Mouse (Mus musculus): ENCODE results near the gene Gm4779.
"Not testable (repeated sequence)": the region's sequence is repeated elsewhere in the genome, so short reads cannot be mapped to it uniquely, and the experiment has no call there.

Gm4779 gene

DNA sequence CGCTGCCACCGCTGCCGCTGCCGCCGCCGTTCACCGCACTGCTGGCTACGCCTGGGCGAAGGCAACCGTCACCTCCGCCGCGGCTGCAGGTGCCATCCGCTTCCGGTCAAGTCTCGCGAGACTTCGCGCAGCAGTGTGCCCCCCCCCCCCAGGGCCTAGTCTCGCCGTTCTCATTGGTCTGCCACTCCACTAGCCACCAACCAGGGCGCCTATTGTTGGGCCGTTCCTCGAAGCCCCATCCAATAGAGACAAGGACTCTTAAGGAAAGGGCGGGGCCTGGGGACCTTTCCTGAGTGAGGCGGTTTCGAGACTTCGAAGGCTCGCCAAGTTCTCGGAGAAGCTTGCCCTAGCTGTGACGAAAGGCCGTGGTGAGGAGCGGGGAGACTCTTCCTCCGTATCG, at the start of gene Gm4779, which contains the start of gene 8030474K03Rik:
Gm4779 (minus strand) TSS at position 82 of the 400 bp plus-strand sequence.
8030474K03Rik (plus strand) TSS at position 315 of the 400 bp plus-strand sequence.
- no peak for DNase-seq (ENCODE audit: low read depth, low spot score)

DNA sequence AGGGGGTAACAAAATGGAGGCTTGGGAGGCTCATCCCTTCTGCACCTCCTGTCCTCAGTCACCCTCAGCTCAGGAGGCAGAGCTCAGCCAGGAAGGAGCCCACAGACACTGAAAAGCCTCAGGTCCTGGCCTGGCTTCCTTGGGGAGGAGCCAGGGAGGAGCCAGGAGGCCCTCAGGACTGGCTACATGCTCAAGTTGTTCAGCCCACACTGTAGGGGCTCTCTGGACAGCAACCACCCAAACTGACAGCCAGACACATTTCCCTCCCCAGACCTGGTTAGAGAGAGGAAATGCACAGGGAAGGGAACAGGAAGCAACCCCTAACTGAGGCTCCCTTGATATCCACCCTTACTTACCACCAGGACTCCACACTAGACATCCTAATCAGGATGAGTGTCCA, 25.8 kb upstream of the Gm4779 start:
- DNase-seq (ENCODE audit: low read depth, low spot score), result not testable (repeated sequence)

DNA sequence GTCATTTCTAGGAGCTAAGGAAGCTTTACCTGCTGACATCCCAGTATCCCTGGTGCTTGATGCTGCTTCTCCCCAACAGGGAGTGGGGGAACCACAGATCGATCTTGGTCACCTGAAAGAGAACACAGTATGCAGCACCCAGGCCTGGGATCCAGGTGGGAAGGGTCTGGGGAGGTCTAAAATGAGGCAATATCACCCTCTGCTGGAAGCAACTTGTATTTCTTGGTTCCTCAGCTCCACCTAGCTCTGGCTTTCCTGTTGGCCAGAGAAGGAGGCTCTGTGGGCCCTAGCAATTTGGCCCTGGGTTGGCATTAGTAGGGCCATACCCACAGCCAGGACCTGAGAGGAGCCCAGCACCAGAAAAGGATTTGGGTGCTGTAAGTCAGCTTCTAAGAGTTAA, 24.9 kb upstream of the Gm4779 start:
- DNase-seq (ENCODE audit: low read depth, low spot score), result peak; percentile 8

DNA sequence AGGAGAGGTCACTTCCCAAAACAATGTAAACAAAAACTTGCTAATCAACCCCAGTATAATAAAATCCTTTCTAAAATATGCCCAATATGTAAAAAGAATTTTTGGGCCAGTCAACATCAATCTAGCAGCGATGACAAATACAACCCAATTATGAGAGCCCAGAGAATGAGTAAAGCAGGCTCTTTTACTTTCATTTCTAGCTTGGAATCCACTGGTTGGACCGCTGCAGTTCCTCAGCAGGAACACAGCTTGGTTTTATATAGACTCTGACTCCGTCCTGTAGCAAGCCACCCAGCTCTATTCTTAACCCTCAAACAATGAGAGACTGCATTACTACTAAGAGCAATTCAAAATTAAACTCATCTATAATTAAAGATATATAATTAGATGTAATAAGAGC, 17.5 kb upstream of the Gm4779 start:
- no peak for DNase-seq (ENCODE audit: low read depth, low spot score)

DNA sequence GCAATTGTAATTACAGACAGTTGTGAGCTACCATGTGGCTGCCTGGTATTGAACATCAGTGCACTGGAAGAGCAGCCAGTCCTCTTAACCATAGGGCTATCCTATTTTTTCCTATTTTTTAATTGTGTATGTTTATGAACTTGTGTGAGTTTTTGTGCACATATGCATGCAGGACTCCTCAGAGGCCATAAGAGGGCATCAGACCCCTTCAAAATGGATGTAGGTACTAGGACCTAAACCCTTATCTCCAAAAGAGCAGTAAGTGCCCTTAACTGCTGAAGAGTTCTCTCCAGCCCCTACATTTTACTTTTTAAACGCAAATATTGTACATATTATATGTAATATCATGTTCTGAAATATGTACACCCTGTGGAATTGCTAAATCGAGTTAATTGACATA, 11.3 kb upstream of the Gm4779 start:
- peak; percentile 1 for DNase-seq (ENCODE audit: low read depth, low spot score)

DNA sequence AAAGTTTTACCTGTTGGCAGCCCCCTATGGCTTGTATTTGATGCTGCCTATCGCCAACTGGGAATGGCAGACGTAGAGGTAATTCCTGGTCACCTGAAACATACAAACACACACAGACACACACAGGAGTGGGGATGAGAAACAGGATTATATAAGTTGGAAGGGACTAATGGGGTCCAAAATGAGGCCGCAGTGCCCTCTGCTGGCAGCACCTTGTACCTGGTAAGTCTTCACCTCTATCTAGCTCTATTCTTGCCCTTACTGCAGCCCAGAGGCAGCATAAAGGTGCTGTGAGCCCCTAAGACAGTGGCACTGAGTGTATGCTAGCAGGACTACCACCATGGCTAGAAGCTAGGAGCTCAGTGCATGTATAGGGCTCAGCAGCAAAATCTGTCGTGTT, 2.7 kb downstream of the Gm4779 start:
- peak; percentile 36 for DNase-seq (ENCODE audit: low read depth, low spot score)

DNA sequence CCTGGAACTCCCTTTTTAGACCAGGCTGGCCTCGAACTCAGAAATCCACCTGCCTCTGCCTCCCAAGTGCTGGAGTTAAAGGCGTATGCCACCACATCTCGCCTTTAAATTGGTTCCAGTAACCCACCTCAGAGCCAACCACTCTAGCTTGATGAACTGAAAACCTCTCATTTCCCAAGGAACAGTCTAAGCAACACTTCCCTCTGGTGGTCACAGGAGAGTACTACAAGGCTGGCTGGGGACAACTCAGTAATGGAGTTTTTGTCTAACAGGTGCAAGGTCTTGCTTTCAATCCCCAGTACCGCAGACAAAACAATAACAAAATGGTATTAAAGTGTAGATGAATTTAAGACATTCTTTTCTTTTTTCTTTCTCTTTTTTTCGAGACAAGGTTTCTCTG, 22.2 kb downstream of the Gm4779 start:
- DNase-seq (ENCODE audit: low read depth, low spot score), result peak; percentile 30

DNA sequence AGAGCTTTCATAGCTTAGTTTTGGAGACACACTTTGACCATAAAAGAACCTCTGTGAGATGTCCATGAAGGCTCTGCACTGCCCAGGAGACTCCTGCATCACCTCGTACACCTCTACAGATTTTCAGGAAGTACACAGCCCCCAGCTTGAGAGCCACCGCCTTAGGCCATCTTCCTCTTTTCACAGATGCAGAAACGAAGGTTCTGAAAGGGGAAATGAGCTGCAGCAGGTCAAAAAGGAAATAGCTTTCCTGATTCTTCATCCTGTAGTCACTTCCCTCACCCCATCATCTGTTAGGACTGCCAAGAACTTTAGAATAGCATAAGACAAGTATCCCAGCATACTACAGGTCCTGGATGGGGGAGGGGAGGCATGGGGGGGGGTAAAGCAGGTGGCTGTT, 23.9 kb downstream of the Gm4779 start:
- no peak for DNase-seq (ENCODE audit: low read depth, low spot score)

DNA sequence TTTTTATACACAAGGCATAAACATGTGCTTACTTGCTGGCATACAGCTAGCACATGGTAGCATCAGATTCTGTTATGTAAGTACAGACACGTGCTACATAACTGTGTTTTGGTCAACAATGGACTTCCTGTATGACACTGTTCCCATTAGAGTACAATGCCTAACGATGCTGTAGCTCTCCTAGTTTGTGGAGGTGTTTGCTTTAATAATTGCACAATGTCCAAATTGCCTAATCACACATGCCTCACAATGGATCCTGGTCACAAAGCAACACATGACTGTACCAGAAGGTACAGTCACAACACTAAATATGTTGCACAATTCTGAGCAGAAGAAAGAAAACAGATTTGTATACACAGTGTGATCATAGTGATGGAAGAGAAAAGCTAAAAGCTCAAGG, 24.7 kb downstream of the Gm4779 start:
- no peak for DNase-seq (ENCODE audit: low read depth, low spot score)

DNA sequence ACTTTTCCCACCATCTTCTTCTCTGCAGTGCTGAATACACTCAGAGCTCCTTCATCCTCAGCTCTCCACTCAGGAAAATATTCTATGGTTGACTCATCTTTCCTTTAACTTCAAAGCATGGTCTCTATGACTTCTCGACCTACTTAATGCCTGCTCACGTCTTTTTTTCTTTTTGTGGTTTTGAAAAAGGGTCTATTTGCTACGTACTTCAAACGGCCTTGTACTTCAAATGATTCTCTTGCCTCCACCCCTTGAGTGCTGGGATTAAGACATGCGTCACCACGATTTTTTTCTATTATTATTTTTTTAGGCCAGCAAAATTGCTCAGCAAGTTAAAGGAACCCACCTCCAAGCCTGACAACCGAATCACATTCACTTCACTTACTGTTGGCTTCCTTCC, 26.9 kb downstream of the Gm4779 start:
- DNase-seq (ENCODE audit: low read depth, low spot score), result no peak

DNA sequence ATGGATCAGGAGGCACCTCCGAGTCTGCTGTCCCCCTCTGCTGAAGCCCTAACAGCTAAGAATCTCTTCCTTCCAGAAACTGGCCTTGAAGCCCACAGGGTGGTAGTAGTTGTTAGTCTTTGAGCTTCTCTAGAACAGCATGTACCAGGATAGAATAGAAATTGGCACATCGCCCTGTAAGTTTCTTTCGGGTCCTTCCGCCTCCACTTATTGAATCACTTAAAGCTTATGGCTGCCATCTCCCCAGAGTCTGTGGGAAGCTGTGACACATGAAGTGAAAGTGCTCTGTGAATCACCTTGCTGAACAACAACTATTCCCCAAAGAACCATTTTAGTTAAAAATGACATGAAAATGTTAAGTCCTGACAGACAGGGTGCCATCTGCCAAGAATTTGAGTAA, 29.1 kb downstream of the Gm4779 start:
- DNase-seq (ENCODE audit: low read depth, low spot score), result no peak

DNA sequence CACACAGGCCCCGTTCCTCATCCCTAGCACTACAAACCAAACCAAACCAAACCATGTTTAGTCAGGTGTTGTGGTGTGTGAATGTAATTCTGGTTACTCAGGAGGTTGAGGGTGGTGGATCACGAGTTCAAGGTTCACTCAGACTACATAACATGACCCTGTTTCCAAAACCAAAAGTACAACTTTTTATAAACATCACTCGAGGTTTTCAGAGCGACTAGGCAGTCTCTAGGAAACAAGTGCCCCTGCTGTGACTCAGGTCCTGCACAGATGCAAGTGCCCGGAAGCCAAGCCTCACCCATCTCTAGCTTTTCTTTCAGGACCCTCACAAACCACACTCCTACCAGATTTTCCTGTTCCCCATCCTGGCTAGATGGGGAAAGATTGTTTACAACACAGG, 29.6 kb downstream of the Gm4779 start:
- DNase-seq (ENCODE audit: low read depth, low spot score), result no peak

DNA sequence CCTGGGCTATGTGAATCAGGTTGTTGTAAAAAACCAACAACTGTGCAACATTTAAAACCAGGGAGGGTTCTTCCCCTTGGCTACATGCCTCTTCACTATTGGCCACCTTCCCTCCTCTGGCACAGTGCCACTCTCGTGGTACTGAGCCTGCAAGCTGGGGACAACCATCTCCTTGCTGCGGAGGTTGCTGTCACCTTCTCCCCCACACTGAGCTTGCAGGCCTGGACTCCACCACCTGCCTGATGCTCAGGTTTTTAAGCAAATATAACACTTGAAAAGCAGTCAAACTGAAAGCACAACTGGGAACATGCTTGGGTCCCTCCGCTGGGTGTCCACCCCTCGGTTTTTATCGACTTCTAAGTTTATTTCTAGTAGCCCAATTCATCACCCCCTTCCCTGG, 39.7 kb downstream of the Gm4779 start:
- DNase-seq (ENCODE audit: low read depth, low spot score), result no peak

DNA sequence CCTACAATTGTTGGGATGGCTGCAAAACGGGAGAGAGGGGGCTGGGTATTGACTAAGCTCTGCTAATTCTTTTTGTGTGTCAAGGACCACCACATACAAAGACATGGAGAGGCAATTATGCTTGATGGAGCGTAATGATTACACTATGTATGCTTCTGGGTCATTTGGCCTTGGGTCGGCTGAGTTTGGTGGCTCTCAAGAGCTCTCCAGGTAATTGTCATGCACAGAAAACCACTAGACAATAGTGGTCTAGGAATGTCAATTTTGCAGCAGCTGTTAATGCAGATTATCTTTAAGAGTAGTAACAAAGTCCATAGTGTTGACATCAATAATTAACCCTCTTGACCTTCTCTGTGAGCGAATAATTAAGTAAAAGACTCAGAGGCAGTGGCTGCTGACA, 44.1 kb downstream of the Gm4779 start:
- DNase-seq (ENCODE audit: low read depth, low spot score), result no peak

DNA sequence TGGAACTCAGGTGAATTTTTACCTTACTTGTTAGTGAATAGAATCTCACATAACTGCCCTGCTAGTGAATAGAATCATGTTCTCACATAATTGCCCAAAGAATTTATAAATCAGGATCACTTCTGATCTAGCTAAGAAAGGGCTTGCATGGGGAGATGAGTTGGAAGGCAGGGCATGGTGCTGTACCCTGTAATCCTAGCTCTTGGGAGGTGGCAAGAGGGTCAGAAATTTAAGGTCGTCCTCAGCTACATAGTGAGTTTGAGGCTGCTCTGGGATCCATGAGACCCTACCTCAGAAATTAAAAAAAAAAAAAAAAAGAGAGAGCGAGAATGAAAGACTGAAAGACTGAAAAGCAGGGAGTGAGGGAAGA, 53.2 kb downstream of the Gm4779 start:
- DNase-seq (ENCODE audit: low read depth, low spot score), result no peak

DNA sequence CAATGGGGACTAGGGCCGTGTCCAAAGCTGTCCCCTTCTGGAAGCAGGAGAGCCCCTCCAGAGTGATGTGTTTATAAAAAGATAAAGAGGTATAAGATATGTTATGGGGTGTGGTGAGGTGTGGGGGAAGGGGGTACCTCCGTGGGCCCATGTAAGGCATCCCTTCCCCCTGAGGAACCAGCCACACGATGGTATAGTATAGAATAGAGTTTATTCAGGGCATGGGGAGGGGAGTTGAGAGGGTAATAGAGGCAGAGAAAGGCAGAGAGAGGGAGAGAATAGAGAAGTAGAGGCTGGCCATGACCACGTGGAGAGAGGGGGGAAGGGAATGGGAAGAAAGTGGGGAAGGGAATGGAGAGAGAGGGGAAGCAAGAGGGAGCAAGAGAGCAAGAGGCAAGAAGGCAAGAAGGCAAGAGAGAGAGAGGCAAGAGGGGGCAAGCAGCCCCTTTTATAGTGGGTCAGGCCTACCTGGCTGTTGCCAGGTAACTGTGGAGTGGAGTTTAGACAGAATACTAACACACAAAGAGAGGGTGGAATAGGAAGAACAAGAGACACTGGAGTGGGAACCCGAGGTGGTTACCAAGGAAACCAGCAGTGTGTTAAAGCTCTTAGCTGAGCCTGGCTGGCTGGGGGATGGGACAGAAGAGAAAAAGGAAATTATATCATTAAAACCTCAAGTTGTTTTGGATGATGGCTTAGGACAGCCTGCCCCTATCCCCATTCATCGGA, 53.7 kb downstream of the Gm4779 start:
- no peak for DNase-seq (ENCODE audit: low read depth, low spot score)

Data from embryo, embryonic 11.5 days (tissue).